Mouse (Mus musculus) right cerebral cortex, postnatal 14 days (tissue): ENCODE results near the gene Catsper3.

Experiments used
- DNase-seq: peaks from one replicate; pipeline ENCODE4 v3.0.0; 2022

Catsper3 gene

GRCm38 (mm10) chr13:55784268-55784667, at the start of gene Catsper3:
Catsper3 (plus strand) TSS chr13:55784568.
- no peak for DNase-seq

GRCm38 (mm10) chr13:55737885-55738284, 46.5 kb upstream of the Catsper3 start:
- DNase-seq: no peak

- DNase-seq: peak; percentile 30
Measured at GRCm38 (mm10) chr13:55742306-55742705, 42.1 kb upstream of the Catsper3 start.

- no peak for DNase-seq
Measured at GRCm38 (mm10) chr13:55754380-55754779, 30.0 kb upstream of the Catsper3 start.

- no peak for DNase-seq
Measured at GRCm38 (mm10) chr13:55756789-55757188, 27.6 kb upstream of the Catsper3 start.

- no peak for DNase-seq
Measured at GRCm38 (mm10) chr13:55757645-55758044, 26.7 kb upstream of the Catsper3 start.

- DNase-seq: no peak
Measured at GRCm38 (mm10) chr13:55760576-55760975, 23.8 kb upstream of the Catsper3 start.

- no peak for DNase-seq
Measured at GRCm38 (mm10) chr13:55761486-55761885, 22.9 kb upstream of the Catsper3 start.

GRCm38 (mm10) chr13:55774352-55774751, 10.0 kb upstream of the Catsper3 start:
- DNase-seq: no peak

- no peak for DNase-seq
Measured at GRCm38 (mm10) chr13:55775056-55775455, 9.3 kb upstream of the Catsper3 start.

- no peak for DNase-seq
Measured at GRCm38 (mm10) chr13:55786120-55786519, 1.8 kb downstream of the Catsper3 start.

GRCm38 (mm10) chr13:55801246-55801645, 16.9 kb downstream of the Catsper3 start:
- no peak for DNase-seq

- no peak for DNase-seq
Measured at GRCm38 (mm10) chr13:55803973-55804372, 19.6 kb downstream of the Catsper3 start.

GRCm38 (mm10) chr13:55809041-55809623, 24.8 kb downstream of the Catsper3 start:
- DNase-seq: no peak

GRCm38 (mm10) chr13:55809707-55810106, 25.3 kb downstream of the Catsper3 start:
- no peak for DNase-seq

- no peak for DNase-seq
Measured at GRCm38 (mm10) chr13:55810947-55811346, 26.6 kb downstream of the Catsper3 start.

- DNase-seq: no peak
Measured at GRCm38 (mm10) chr13:55813490-55814016, 29.2 kb downstream of the Catsper3 start.

GRCm38 (mm10) chr13:55814834-55815233, 30.5 kb downstream of the Catsper3 start:
- no peak for DNase-seq

- no peak for DNase-seq
Measured at GRCm38 (mm10) chr13:55822499-55822898, 38.1 kb downstream of the Catsper3 start.

GRCm38 (mm10) chr13:55824151-55824945, 40.0 kb downstream of the Catsper3 start:
- DNase-seq: no peak

GRCm38 (mm10) chr13:55825245-55825681, 40.9 kb downstream of the Catsper3 start:
- DNase-seq: no peak

- DNase-seq: no peak
Measured at GRCm38 (mm10) chr13:55826008-55826671, 41.8 kb downstream of the Catsper3 start.
